Mouse (Mus musculus) layer of hippocampus, postnatal 10 days (tissue): Measurements from ENCODE around the gene Gucy2g. TPM values are rescaled to one million over a fixed set of nuclear protein-coding genes. Genes with fewer than 3 reads are reported as not detected.

Source experiments
- DNase-seq, 2 experiments: peaks; one replicate each; pipeline ENCODE4 v3.0.0; 2021; ENCODE audit warnings: low spot score in 2 of 2
- long read RNA-seq: library from polyadenylated mRNA; stranded (forward); transcript quantifications from one replicate; pipeline ENCODE4 v2.0.0, GENCODE M21; 2023
- total RNA-seq, 2 experiments: library from RNA; stranded (reverse); gene quantifications; 2 replicates each; pipeline ENCODE4 v1.2.3; 2021

The Gucy2g gene
- under 1 TPM; 0.38 to 0.59 TPM for total RNA-seq
- long read RNA-seq, partial matches to known transcripts, result 2 of 2 reads
- long read RNA-seq, other reads (novel, unspliced or antisense), result 0 of 2 reads

GRCm38 (mm10) chr19:55241186-55241645, at the start of gene Gucy2g:
TSS of gene Gucy2g (minus strand) at chr19:55241236.
- no peak for DNase-seq

- DNase-seq, result no peak
Measured at GRCm38 (mm10) chr19:55288974-55289373, 47.9 kb upstream of the Gucy2g start.

- no peak for DNase-seq
Measured at GRCm38 (mm10) chr19:55286034-55286433, 45.0 kb upstream of the Gucy2g start.

- DNase-seq, result no peak
Measured at GRCm38 (mm10) chr19:55284093-55284492, 43.1 kb upstream of the Gucy2g start.

- no peak for DNase-seq
Measured at GRCm38 (mm10) chr19:55276770-55277169, 35.7 kb upstream of the Gucy2g start.

GRCm38 (mm10) chr19:55276100-55276499, 35.1 kb upstream of the Gucy2g start:
- no peak for DNase-seq

- no peak for DNase-seq
Measured at GRCm38 (mm10) chr19:55273340-55273739, 32.3 kb upstream of the Gucy2g start.

GRCm38 (mm10) chr19:55271448-55271847, 30.4 kb upstream of the Gucy2g start:
- no peak for DNase-seq

GRCm38 (mm10) chr19:55269051-55269450, 28.0 kb upstream of the Gucy2g start:
- no peak for DNase-seq

- DNase-seq, result no peak
Measured at GRCm38 (mm10) chr19:55268150-55268549, 27.1 kb upstream of the Gucy2g start.

GRCm38 (mm10) chr19:55266786-55267185, 25.8 kb upstream of the Gucy2g start:
- no peak for DNase-seq

GRCm38 (mm10) chr19:55265269-55265668, 24.2 kb upstream of the Gucy2g start:
- DNase-seq, result no peak

GRCm38 (mm10) chr19:55260389-55261184, 19.6 kb upstream of the Gucy2g start:
- no peak for DNase-seq

- no peak for DNase-seq
Measured at GRCm38 (mm10) chr19:55258514-55258913, 17.5 kb upstream of the Gucy2g start.

GRCm38 (mm10) chr19:55257656-55258375, 16.8 kb upstream of the Gucy2g start:
- no peak for DNase-seq

- DNase-seq, result no peak
Measured at GRCm38 (mm10) chr19:55256156-55256555, 15.1 kb upstream of the Gucy2g start.

- peak; percentile 24 to 46 for DNase-seq
Measured at GRCm38 (mm10) chr19:55254513-55255016, 13.5 kb upstream of the Gucy2g start.

- peak; percentile 50 to 54 for DNase-seq
Measured at GRCm38 (mm10) chr19:55253570-55254441, 12.8 kb upstream of the Gucy2g start.

- DNase-seq, result no peak
Measured at GRCm38 (mm10) chr19:55253239-55253569, 12.2 kb upstream of the Gucy2g start.

- DNase-seq, result no peak
Measured at GRCm38 (mm10) chr19:55251383-55252124, 10.5 kb upstream of the Gucy2g start, which contains the start of gene Acsl5. TSS of gene Acsl5 (plus strand) at chr19:55251938.
